Mouse (Mus musculus): ENCODE results near the gene Gm5798.
"Not testable (repeated sequence)": the region's sequence is repeated elsewhere in the genome, so short reads cannot be mapped to it uniquely, and the experiment has no call there.

Gm5798 gene

DNA sequence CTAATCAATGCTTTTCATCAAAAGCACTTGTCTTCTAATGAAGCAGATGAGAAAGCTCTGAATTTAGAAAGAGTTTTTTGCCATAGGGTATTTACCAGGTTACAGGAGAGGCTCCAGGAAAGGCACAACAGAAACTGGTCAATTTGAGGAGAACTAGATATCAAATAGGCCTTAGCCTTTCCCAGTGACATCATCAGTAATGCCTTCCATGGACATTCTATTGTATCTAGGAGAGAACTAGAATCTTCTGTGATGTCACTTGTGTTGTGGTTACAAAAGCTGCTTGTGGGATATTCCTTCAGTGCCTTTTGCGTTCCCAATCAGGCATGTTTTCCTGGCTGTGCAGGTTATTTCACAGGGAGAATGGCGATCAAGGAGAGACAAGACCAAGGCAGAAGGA, at the start of gene Gm5798:
Gene Gm5798, plus strand, starts transcription at position 301 of the 400 bp plus-strand sequence.
- DNase-seq (ENCODE audit: low read depth, low spot score), result not testable (repeated sequence)

DNA sequence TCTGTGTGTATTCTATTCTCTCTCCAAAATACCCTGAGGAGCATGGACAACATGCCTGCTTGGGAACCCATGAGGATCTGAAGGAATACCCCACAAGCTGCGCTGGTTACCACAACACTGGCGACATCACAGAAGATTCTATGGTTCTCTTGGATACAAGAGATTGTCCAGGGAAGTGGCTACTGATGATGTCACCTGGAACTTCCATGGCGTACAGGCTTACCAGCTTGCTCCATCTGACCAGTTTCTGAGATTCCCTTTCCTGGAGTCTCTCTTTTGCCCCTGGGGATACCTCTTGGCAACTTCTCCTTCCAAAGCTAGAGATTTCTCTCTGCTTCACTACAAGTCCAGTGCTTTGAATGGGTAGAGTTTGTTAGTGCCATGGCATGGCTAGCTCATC, 37.9 kb downstream of the Gm5798 start, which contains the start of gene Gm7945:
Gene Gm7945, minus strand, starts transcription at position 101 of the 400 bp plus-strand sequence.
- not testable (repeated sequence) for DNase-seq (ENCODE audit: low read depth, low spot score)
